Mouse (Mus musculus): ENCODE measurements at regions not wholly inside any gene's neighbourhood (a gene's known extent, or its start where the extent isn't known, plus 50 kb on each side); places are given as distances from the start of the nearest gene placed in this dataset.
A peak's percentile ranks its signal among the peaks of the same experiment; 100 is the strongest.

DNA sequence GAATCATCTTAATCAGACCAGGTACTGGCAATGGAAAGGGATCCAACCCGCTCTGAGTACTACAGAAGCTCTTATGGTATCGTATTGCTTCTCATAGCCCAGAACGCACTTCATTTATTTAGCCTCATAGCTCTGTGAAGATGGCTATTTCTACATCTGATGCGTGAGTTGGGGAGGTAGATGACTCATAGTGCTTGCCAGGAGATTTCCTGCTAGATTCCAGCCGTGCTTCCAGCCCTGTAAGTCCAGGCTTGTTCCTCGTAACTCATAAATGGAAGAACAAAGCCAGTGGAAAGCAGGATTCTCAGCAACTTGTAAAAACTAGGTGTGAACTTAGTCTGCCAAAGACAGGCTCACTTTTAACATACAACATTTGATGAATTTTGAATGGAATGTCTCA is 86.0 kb upstream of the Cnr1 start:
- H3K9me3 ChIP-seq (ENCODE audit: control insufficient read depth, low read length): no peaks in the 10 kb centered on the region
- H3K36me3 ChIP-seq (ENCODE audit: control insufficient read depth, insufficient read depth, low read length): no peaks in the 10 kb centered on the region
- ATAC-seq (ENCODE audit: low FRiP score, low TSS enrichment): no peak
- no peaks in the 10 kb centered on the region for H3K4me1 ChIP-seq (ENCODE audit: control insufficient read depth, insufficient read depth, low read length)
- H3K27ac ChIP-seq (ENCODE audit: low read depth, low read length): no peak overlapping the region
- H3K4me2 ChIP-seq (replicated peaks; ENCODE audit: low read depth, low read length): no peak overlapping the region
- whole genome bisulfite sequencing: 81% methylated on average over 6 of the region's 6 CpGs
- H3K27me3 ChIP-seq (ENCODE audit: control insufficient read depth, insufficient read depth, low read length): no peaks in the 10 kb centered on the region
- H3K4me3 ChIP-seq (ENCODE audit: low read length): no peak overlapping the region
- no peak overlapping the region for H3K9ac ChIP-seq (ENCODE audit: low read depth, low read length)

- Histone ChIP-seq H3K4me1 (ENCODE audit: control insufficient read depth, insufficient read depth, low read length) (no peaks in the 10 kb centered on the region), H3K9ac (ENCODE audit: low read depth, low read length) (no peak overlapping the region), H3K4me2 (replicated peaks; ENCODE audit: low read depth, low read length) (peak overlapping the region; percentile 12; the same call in 1 of the 2 replicates), H3K4me3 (ENCODE audit: low read length) (no peak overlapping the region), H3K36me3 (ENCODE audit: control insufficient read depth, insufficient read depth, low read length) (no peaks in the 10 kb centered on the region), H3K27me3 (ENCODE audit: control insufficient read depth, insufficient read depth, low read length) (no peaks in the 10 kb centered on the region), H3K27ac (ENCODE audit: low read depth, low read length) (no peak overlapping the region), H3K9me3 (ENCODE audit: control insufficient read depth, low read length) (no peaks in the 10 kb centered on the region)
- no peak for ATAC-seq (ENCODE audit: low FRiP score, low TSS enrichment)
- 43% methylated on average over 14 of the region's 14 CpGs for WGBS
These were observed 84.3 kb upstream of the Cnr1 start for GRCm38 (mm10) chr4:33840119-33840518.

DNA sequence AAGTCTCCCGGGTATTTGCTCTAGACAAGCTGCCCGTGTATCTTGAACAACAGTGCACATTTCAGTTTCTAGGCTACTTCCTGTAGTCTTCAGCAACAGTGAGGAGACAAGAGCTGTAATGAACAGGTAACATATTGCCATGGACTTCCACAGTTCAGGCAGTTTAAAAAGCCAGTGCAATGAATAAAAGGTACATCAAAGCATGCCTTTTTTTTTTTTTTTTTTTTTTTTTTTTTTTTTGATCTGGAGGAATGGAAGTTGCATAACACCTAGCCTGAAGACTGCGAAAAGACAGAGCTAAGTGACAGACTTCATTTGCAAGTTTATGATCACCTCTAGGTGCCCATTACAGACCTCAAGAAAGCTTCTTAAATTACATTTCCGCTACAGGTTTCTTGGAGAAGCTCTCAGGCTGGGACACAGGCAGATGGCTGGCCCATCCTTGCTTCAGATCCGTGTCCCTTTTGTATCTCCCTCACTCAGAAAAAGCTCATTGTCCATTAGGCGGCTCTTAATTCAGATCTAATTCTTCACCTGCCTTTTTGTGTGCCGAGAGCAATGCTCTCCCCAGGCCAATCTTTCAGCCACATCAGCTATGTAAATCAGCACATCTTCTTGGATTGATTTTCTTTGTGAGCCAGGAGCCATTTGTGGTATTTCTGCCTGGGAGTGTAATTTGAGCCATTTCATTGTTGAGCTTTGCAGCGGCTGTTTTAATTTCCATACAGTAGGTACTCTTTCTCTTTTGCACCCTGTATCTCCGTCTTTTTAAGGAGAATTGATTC is 78.6 kb upstream of the Cnr1 start:
- no peaks in the 10 kb centered on the region for H3K27me3 ChIP-seq (ENCODE audit: control insufficient read depth, insufficient read depth, low read length)
- ATAC-seq (ENCODE audit: low FRiP score, low TSS enrichment): no peak
- H3K36me3 ChIP-seq (ENCODE audit: control insufficient read depth, insufficient read depth, low read length): no peaks in the 10 kb centered on the region
- H3K9me3 ChIP-seq (ENCODE audit: control insufficient read depth, low read length): no peaks in the 10 kb centered on the region
- H3K4me1 ChIP-seq (ENCODE audit: control insufficient read depth, insufficient read depth, low read length): no peaks in the 10 kb centered on the region
- no peak overlapping the region for H3K27ac ChIP-seq (ENCODE audit: low read depth, low read length)
- no peak overlapping the region; the same call in 1 of the 2 replicates for H3K4me2 ChIP-seq (replicated peaks; ENCODE audit: low read depth, low read length)
- H3K4me3 ChIP-seq (ENCODE audit: low read length): no peak overlapping the region
- 26% methylated on average over 9 of the region's 9 CpGs for WGBS
- no peak overlapping the region for H3K9ac ChIP-seq (ENCODE audit: low read depth, low read length)

DNA sequence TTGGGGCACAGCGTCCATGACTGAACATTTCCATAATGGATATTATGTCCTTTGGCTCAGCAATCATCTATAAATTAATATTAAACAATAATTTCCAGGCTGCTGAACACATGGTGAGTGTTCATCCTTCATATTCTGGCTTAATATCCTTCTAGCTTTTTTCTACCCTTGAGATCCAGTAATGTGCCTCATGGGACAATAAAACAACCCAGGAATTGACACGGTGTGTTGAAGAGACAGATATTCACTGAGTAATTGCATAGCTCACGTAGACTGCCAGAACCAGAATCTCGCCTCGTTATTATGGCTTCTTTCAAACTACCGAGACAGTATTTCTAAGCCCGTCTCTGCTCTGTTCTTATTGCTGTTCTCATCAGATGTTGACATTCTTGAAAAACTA is 74.1 kb upstream of the Cnr1 start:
- H3K27ac ChIP-seq (ENCODE audit: low read depth, low read length): no peak overlapping the region
- no peak for ATAC-seq (ENCODE audit: low FRiP score, low TSS enrichment)
- H3K9me3 ChIP-seq (ENCODE audit: control insufficient read depth, low read length): no peaks in the 10 kb centered on the region
- H3K4me2 ChIP-seq (replicated peaks; ENCODE audit: low read depth, low read length): no peak overlapping the region
- H3K4me3 ChIP-seq (ENCODE audit: low read length): no peak overlapping the region
- 85% methylated on average over 7 of the region's 7 CpGs for WGBS
- H3K36me3 ChIP-seq (ENCODE audit: control insufficient read depth, insufficient read depth, low read length): no peaks in the 10 kb centered on the region
- H3K4me1 ChIP-seq (ENCODE audit: control insufficient read depth, insufficient read depth, low read length): no peaks in the 10 kb centered on the region
- no peak overlapping the region for H3K9ac ChIP-seq (ENCODE audit: low read depth, low read length)
- H3K27me3 ChIP-seq (ENCODE audit: control insufficient read depth, insufficient read depth, low read length): no peaks in the 10 kb centered on the region

- Histone ChIP-seq H3K4me3 (ENCODE audit: low read length) (no peak overlapping the region), H3K4me1 (ENCODE audit: control insufficient read depth, insufficient read depth, low read length) (no peaks in the 10 kb centered on the region), H3K27me3 (ENCODE audit: control insufficient read depth, insufficient read depth, low read length) (no peaks in the 10 kb centered on the region), H3K4me2 (replicated peaks; ENCODE audit: low read depth, low read length) (no peak overlapping the region), H3K9ac (ENCODE audit: low read depth, low read length) (no peak overlapping the region), H3K9me3 (ENCODE audit: control insufficient read depth, low read length) (no peaks in the 10 kb centered on the region), H3K36me3 (ENCODE audit: control insufficient read depth, insufficient read depth, low read length) (no peaks in the 10 kb centered on the region), H3K27ac (ENCODE audit: low read depth, low read length) (no peak overlapping the region)
- ATAC-seq (ENCODE audit: low FRiP score, low TSS enrichment): no peak
- WGBS: 94% methylated on average over 5 of the region's 5 CpGs
These were observed 72.1 kb upstream of the Cnr1 start for GRCm38 (mm10) chr4:33852294-33852693.

- H3K4me2 ChIP-seq (replicated peaks; ENCODE audit: low read depth, low read length): no peak overlapping the region
- no peaks in the 10 kb centered on the region for H3K36me3 ChIP-seq (ENCODE audit: control insufficient read depth, insufficient read depth, low read length)
- no peaks in the 10 kb centered on the region for H3K27me3 ChIP-seq (ENCODE audit: control insufficient read depth, insufficient read depth, low read length)
- no peaks in the 10 kb centered on the region for H3K9me3 ChIP-seq (ENCODE audit: control insufficient read depth, low read length)
- no peaks in the 10 kb centered on the region for H3K4me1 ChIP-seq (ENCODE audit: control insufficient read depth, insufficient read depth, low read length)
- no peak overlapping the region for H3K27ac ChIP-seq (ENCODE audit: low read depth, low read length)
- no peak overlapping the region for H3K4me3 ChIP-seq (ENCODE audit: low read length)
- no peak for ATAC-seq (ENCODE audit: low FRiP score, low TSS enrichment)
- H3K9ac ChIP-seq (ENCODE audit: low read depth, low read length): no peak overlapping the region
These were observed 69.3 kb upstream of the Cnr1 start for GRCm38 (mm10) chr4:33855112-33855511.

DNA sequence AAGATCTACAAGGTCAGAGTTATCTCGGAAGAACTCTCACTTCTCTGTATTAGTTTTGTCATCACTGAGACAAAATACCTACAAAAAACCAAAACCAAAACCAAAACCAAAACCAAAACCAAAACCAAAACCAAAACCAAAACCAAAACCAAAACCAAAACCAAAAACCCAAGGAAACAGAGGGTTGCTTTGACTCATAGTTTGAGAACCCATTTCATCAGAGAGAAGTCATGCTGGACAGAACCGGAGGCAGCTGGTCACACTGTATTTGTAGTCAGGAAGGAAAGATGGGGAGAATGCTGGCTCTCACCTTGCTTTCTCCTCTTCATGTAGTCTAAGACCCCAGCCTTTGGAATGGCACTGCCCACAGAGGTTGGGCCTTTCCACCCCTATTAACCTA is 57.3 kb upstream of the Cnr1 start:
- Histone ChIP-seq H3K9me3 (ENCODE audit: control insufficient read depth, low read length) (no peaks in the 10 kb centered on the region), H3K9ac (ENCODE audit: low read depth, low read length) (no peak overlapping the region)
- no peak for ATAC-seq (ENCODE audit: low FRiP score, low TSS enrichment)

DNA sequence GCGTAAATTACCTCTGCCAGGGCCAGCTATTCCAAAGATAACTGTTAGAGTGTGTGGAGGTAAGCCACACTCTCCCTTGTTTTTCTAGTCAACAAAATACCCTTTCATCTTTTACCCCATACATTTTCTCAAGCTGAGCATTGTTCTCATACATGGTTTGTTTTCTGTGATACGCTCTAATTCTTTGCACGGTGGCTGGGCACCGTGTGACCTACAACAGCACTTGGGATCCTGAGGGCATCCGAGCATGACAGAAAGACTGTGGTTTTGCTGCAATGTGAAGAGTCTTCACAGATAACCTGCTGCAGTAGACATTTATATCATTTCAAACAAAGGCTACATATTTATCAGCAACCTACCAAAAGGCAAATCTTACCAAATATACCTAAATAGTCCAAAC is 55.1 kb upstream of the Cnr1 start:
- no peak; the same call in 1 of the 2 replicates for ATAC-seq (ENCODE audit: low FRiP score, low TSS enrichment)
- H3K27me3 ChIP-seq (ENCODE audit: control insufficient read depth, insufficient read depth, low read length): no peaks in the 10 kb centered on the region
- H3K4me3 ChIP-seq (ENCODE audit: low read length): no peak overlapping the region
- H3K36me3 ChIP-seq (ENCODE audit: control insufficient read depth, insufficient read depth, low read length): no peaks in the 10 kb centered on the region
- no peaks in the 10 kb centered on the region for H3K4me1 ChIP-seq (ENCODE audit: control insufficient read depth, insufficient read depth, low read length)
- H3K4me2 ChIP-seq (replicated peaks; ENCODE audit: low read depth, low read length): no peak overlapping the region
- 37% methylated on average over 5 of the region's 5 CpGs for WGBS
- no peak overlapping the region for H3K27ac ChIP-seq (ENCODE audit: low read depth, low read length)
- H3K9me3 ChIP-seq (ENCODE audit: control insufficient read depth, low read length): no peaks in the 10 kb centered on the region
- no peak overlapping the region for H3K9ac ChIP-seq (ENCODE audit: low read depth, low read length)

More for the DNA sequence above, 57.3 kb upstream of the Cnr1 start:
- Histone ChIP-seq H3K4me3 (ENCODE audit: low read length) (no peak overlapping the region), H3K27ac (ENCODE audit: low read depth, low read length) (no peak overlapping the region), H3K27me3 (ENCODE audit: control insufficient read depth, insufficient read depth, low read length) (no peaks in the 10 kb centered on the region), H3K4me2 (replicated peaks; ENCODE audit: low read depth, low read length) (no peak overlapping the region), H3K36me3 (ENCODE audit: control insufficient read depth, insufficient read depth, low read length) (no peaks in the 10 kb centered on the region), H3K4me1 (ENCODE audit: control insufficient read depth, insufficient read depth, low read length) (no peaks in the 10 kb centered on the region)
- 96% methylated on average over 2 of the region's 2 CpGs for WGBS
